Mouse (Mus musculus): ENCODE measurements around the gene Zbtb32. TPM values are rescaled to one million over a fixed set of nuclear protein-coding genes. Genes with fewer than 3 reads are reported as not detected.

The Zbtb32 gene
- polyA plus RNA-seq (2017; shearing (Covaris generic)) = 10 to 100 TPM in 1 of 2 experiments, 1 to 10 TPM in 1; 5.3 to 20.8 TPM

GRCm38 (mm10) chr7:30598786-30599185 lies at the start of gene Zbtb32:
Gene Zbtb32, minus strand, starts transcription at chr7:30598909.

DNA sequence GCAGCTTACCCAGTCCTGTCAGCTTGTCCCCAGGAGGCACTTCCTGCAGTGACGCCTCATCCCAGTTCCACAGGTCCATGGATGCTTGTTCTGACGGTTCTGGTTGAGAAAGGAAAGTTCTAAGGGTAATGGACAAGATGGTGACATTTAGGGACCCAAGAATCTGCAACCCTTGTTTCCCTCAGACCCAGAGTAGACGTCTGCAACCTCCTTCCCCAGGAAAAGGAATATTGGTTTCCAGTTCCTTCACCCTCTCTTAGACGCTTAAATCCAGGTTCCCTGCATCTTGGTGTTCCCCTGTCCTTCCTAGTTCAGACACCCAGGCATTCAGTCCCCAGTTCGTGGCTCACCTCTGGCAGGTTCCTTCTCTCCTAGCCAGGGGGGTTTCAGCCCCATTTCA lies 37.0 kb upstream of the Zbtb32 start, which contains the start of gene Etv2:
TSS of gene Etv2 (minus strand) at position 101 of the 400 bp plus-strand sequence.

GRCm38 (mm10) chr7:30625530-30626384 lies 27.0 kb upstream of the Zbtb32 start, which contains the start of gene Cox6b1:
Gene Cox6b1, minus strand, starts transcription at chr7:30626151.

GRCm38 (mm10) chr7:30612654-30613402 lies 14.1 kb upstream of the Zbtb32 start, which contains the start of gene Upk1a:
Gene Upk1a, minus strand, starts transcription at chr7:30612847.

GRCm38 (mm10) chr7:30588676-30589434 lies 9.9 kb downstream of the Zbtb32 start, which contains the start of gene Kmt2b:
Gene Kmt2b, minus strand, starts transcription at chr7:30588726.

GRCm38 (mm10) chr7:30564970-30565571 lies 33.6 kb downstream of the Zbtb32 start, which contains the start of gene Igflr1:
Gene Igflr1, plus strand, starts transcription at chr7:30565427.

GRCm38 (mm10) chr7:30563117-30563905 lies 35.4 kb downstream of the Zbtb32 start, which contains the start of the genes U2af1l4, Gm49396 and Psenen:
Gene U2af1l4, plus strand, starts transcription at chr7:30563301.
Gene Gm49396, plus strand, starts transcription at chr7:30563344.
Gene Psenen, minus strand, starts transcription at chr7:30563627.

DNA sequence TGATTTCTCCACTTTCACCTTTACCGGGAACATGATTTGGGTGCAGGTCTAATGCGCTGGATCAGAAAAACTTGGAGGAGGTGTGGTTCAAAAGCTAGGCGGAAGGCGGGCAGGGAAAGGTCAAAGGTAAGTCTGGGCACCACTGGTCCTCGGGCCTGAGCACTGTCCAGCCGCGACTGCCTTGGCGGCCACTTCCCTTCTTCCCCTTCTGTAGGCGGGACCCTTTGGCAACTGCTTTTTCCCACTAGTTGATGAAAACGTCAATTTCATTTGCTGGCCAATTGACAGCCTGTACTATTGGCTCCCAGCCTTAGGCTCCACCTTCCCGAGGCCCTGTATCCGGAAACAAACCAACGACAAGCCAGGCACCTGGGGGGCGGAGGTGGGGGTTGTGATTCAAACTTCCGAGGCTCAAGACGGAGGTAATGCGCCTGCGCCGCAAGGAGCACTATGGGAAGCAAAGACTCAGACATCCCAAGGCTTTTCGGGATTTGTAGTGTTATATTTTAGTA lies 39.2 kb downstream of the Zbtb32 start, which contains the start of gene Lin37:
TSS of gene Lin37 (minus strand) at position 396 of the 512 bp plus-strand sequence.

DNA sequence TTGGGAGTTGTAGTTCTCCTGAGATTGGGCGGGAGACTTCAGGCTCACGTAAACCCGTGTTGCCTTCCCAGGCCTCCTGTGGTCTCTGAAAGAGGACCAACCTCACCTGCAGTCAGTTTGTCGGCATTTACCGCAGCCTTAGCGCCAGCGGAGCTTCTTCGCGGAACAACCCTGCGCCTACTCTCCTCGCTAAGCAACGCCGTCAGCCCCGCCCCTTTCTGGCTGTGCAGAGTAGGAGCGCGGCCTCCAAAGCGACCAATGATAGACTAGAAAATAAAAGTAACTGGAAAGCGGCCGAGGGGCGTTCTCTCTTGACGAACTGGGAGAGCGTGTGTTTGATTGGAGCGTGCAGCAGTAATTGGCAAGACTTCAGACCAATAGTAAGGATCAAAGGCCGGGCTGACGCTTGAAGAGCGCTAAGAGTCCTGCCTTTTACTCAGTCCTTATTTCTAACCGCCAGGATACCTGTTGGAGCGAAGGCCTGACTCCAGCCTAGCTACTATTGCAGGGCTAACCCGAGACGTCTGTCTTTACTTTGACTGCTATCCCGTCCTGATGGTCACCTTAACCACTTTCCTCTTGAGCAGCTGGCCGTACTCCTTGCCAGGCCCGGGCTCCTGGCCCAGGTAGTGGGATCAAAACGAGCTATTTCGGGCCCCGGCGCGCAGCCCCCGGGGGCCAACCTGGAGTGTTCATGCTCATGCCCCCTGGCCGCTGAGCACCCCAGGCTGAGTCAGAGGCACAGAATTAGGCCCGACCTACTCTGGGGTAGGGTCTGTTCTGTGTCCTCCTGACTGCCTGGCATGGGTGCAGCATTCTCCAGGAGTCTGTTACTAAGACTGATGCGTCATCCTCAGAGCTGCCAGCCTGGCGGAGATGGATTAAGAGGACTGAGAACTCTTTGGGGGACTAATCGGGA lies 46.3 kb downstream of the Zbtb32 start, which contains the start of the genes Hspb6 and Proser3:
TSS of gene Hspb6 (plus strand) at position 77 of the 919 bp plus-strand sequence.
TSS of gene Proser3 (minus strand) at position 198 of the 919 bp plus-strand sequence.

Other genes with a start within 250 kb of the Zbtb32 start
- not detected for gene Lrfn3, start 236.1 kb downstream of the Zbtb32 start, polyA plus RNA-seq (2017; shearing (Covaris generic))
- 10 to 100 TPM in 1 of 2 experiments, 1 to 10 TPM in 1; 2.4 to 16.6 TPM for gene Tyrobp, start 185.1 kb downstream of the Zbtb32 start, polyA plus RNA-seq (2017; shearing (Covaris generic))
- 100 to 1,000 TPM; 388 to 519 TPM for gene Hcst, start 179.1 kb downstream of the Zbtb32 start, polyA plus RNA-seq (2017; shearing (Covaris generic))
- gene Nfkbid, start 177.2 kb downstream of the Zbtb32 start, polyA plus RNA-seq (2017; shearing (Covaris generic)) = 100 to 1,000 TPM in 1 of 2 experiments, 10 to 100 TPM in 1; 93.7 to 126 TPM
- 10 to 100 TPM; 25.4 to 35.3 TPM for gene Aplp1, start 153.4 kb downstream of the Zbtb32 start, polyA plus RNA-seq (2017; shearing (Covaris generic))
- gene Kirrel2, start 141.2 kb downstream of the Zbtb32 start, polyA plus RNA-seq (2017; shearing (Covaris generic)) = not detected
- gene Nphs1, start 140.6 kb downstream of the Zbtb32 start, polyA plus RNA-seq (2017; shearing (Covaris generic)) = not detected
- gene Prodh2, start 105.3 kb downstream of the Zbtb32 start, polyA plus RNA-seq (2017; shearing (Covaris generic)) = under 1 TPM in 1 of 2 experiments, not detected in 1; 0.95 TPM
- gene Arhgap33, start 63.8 kb downstream of the Zbtb32 start, polyA plus RNA-seq (2017; shearing (Covaris generic)) = 1 to 10 TPM in 1 of 2 experiments, under 1 TPM in 1; 0.82 to 1.1 TPM
- 1 to 10 TPM; 3.4 to 7.8 TPM for gene Hspb6, start 46.7 kb downstream of the Zbtb32 start, polyA plus RNA-seq (2017; shearing (Covaris generic))
- 1 to 10 TPM; 6.0 to 9.2 TPM for gene Proser3, start 46.6 kb downstream of the Zbtb32 start, polyA plus RNA-seq (2017; shearing (Covaris generic))
- 10 to 100 TPM; 80.6 to 85.0 TPM for gene Lin37, start 39.1 kb downstream of the Zbtb32 start, polyA plus RNA-seq (2017; shearing (Covaris generic))
- 10 to 100 TPM; 39.3 to 39.7 TPM for gene U2af1l4, start 35.6 kb downstream of the Zbtb32 start, polyA plus RNA-seq (2017; shearing (Covaris generic))
- 10 to 100 TPM; 76.1 to 100.0 TPM for gene Gm49396, start 35.6 kb downstream of the Zbtb32 start, polyA plus RNA-seq (2017; shearing (Covaris generic))
- 100 to 1,000 TPM; 211 to 228 TPM for gene Psenen, start 35.3 kb downstream of the Zbtb32 start, polyA plus RNA-seq (2017; shearing (Covaris generic))
- 100 to 1,000 TPM in 1 of 2 experiments, 10 to 100 TPM in 1; 76.2 to 250 TPM for gene Igflr1, start 33.5 kb downstream of the Zbtb32 start, polyA plus RNA-seq (2017; shearing (Covaris generic))
- gene Kmt2b, start 10.2 kb downstream of the Zbtb32 start, polyA plus RNA-seq (2017; shearing (Covaris generic)) = 10 to 100 TPM; 10.6 to 16.5 TPM
- gene Upk1a, start 13.9 kb upstream of the Zbtb32 start, polyA plus RNA-seq (2017; shearing (Covaris generic)) = 1 to 10 TPM in 1 of 2 experiments, not detected in 1; 1.6 TPM
- 100 to 1,000 TPM; 588 to 621 TPM for gene Cox6b1, start 27.2 kb upstream of the Zbtb32 start, polyA plus RNA-seq (2017; shearing (Covaris generic))
- not detected for gene Etv2, start 36.9 kb upstream of the Zbtb32 start, polyA plus RNA-seq (2017; shearing (Covaris generic))
- gene Rbm42, start 51.4 kb upstream of the Zbtb32 start, polyA plus RNA-seq (2017; shearing (Covaris generic)) = 100 to 1,000 TPM; 177 to 208 TPM
- 10 to 100 TPM; 34.8 to 50.8 TPM for gene Haus5, start 66.1 kb upstream of the Zbtb32 start, polyA plus RNA-seq (2017; shearing (Covaris generic))
- gene Pmis2, start 72.7 kb upstream of the Zbtb32 start, polyA plus RNA-seq (2017; shearing (Covaris generic)) = 1 to 10 TPM in 1 of 2 experiments, not detected in 1; 3.0 TPM
- not detected for gene 2200002J24Rik, start 100.0 kb upstream of the Zbtb32 start, polyA plus RNA-seq (2017; shearing (Covaris generic))
- gene Atp4a, start 113.3 kb upstream of the Zbtb32 start, polyA plus RNA-seq (2017; shearing (Covaris generic)) = 1 to 10 TPM in 1 of 2 experiments, not detected in 1; 2.4 TPM
- 100 to 1,000 TPM; 107 to 111 TPM for gene Tmem147, start 130.6 kb upstream of the Zbtb32 start, polyA plus RNA-seq (2017; shearing (Covaris generic))
- gene Gapdhs, start 144.8 kb upstream of the Zbtb32 start, polyA plus RNA-seq (2017; shearing (Covaris generic)) = 1 to 10 TPM in 1 of 2 experiments, under 1 TPM in 1; 0.40 to 1.6 TPM
- gene Sbsn, start 152.6 kb upstream of the Zbtb32 start, polyA plus RNA-seq (2017; shearing (Covaris generic)) = 1 to 10 TPM in 1 of 2 experiments, not detected in 1; 2.9 TPM
- gene Dmkn, start 164.8 kb upstream of the Zbtb32 start, polyA plus RNA-seq (2017; shearing (Covaris generic)) = under 1 TPM in 1 of 2 experiments, not detected in 1; 0.37 TPM
- not detected for gene Krtdap, start 189.0 kb upstream of the Zbtb32 start, polyA plus RNA-seq (2017; shearing (Covaris generic))
- gene Ffar2, start 224.9 kb upstream of the Zbtb32 start, polyA plus RNA-seq (2017; shearing (Covaris generic)) = 1 to 10 TPM in 1 of 2 experiments, not detected in 1; 1.0 TPM

Measured in inflammation-experienced regulatory T-cells (primary cell).